Mouse (Mus musculus) layer of hippocampus, adult 2 months (tissue): ENCODE measurements at regions not wholly inside any gene's neighbourhood (a gene's known extent, or its start where the extent isn't known, plus 50 kb on each side); places are given as distances from the start of the nearest gene placed in this dataset.
"Not testable (repeated sequence)": the region's sequence is repeated elsewhere in the genome, so short reads cannot be mapped to it uniquely, and the experiment has no call there.

Source experiments
- DNase-seq, 2 experiments: peaks; one replicate each; pipeline ENCODE4 v3.0.0; 2022; ENCODE audit warnings: low spot score in 2 of 2
- H3K27ac ChIP-seq: fragments of 200-600 bp; 2 replicates; pipeline ENCODE4 v1.8.1; 2022
- H3K4me3 ChIP-seq: fragments of 200-600 bp; 2 replicates; pipeline ENCODE4 v1.8.1; 2022; ENCODE audit warnings: mild to moderate bottlenecking
- CTCF ChIP-seq: fragments of 200-600 bp; conservative IDR thresholded peaks from 2 replicates; pipeline ENCODE4 v1.8.1; 2022; ENCODE audit warnings: antibody characterized with exemption, mild to moderate bottlenecking, moderate library complexity

- TF ChIP-seq CTCF, result no peak
- no peak for DNase-seq
- no peak overlapping the region for H3K27ac ChIP-seq
Observed at GRCm38 (mm10) chr11:121894801-121895200, 64.8 kb downstream of the Ptchd3 start.

GRCm38 (mm10) chr11:121904393-121904792 lies 74.3 kb downstream of the Ptchd3 start:
- not testable (repeated sequence) for H3K4me3 ChIP-seq, DNase-seq, H3K27ac ChIP-seq

More at GRCm38 (mm10) chr11:121894801-121895200, 64.8 kb downstream of the Ptchd3 start:
- H3K4me3 ChIP-seq, result no peak overlapping the region

GRCm38 (mm10) chr11:121924631-121925030 lies 94.6 kb downstream of the Ptchd3 start:
- not testable (repeated sequence) for DNase-seq, H3K27ac ChIP-seq, H3K4me3 ChIP-seq

- not testable (repeated sequence) for H3K4me3 ChIP-seq, H3K27ac ChIP-seq, DNase-seq
Observed at GRCm38 (mm10) chr11:121925043-121925442, 95.0 kb downstream of the Ptchd3 start.

- not testable (repeated sequence) for H3K27ac ChIP-seq, H3K4me3 ChIP-seq, DNase-seq
Observed at GRCm38 (mm10) chr11:121951726-121952125, 121.7 kb downstream of the Ptchd3 start.

DNA sequence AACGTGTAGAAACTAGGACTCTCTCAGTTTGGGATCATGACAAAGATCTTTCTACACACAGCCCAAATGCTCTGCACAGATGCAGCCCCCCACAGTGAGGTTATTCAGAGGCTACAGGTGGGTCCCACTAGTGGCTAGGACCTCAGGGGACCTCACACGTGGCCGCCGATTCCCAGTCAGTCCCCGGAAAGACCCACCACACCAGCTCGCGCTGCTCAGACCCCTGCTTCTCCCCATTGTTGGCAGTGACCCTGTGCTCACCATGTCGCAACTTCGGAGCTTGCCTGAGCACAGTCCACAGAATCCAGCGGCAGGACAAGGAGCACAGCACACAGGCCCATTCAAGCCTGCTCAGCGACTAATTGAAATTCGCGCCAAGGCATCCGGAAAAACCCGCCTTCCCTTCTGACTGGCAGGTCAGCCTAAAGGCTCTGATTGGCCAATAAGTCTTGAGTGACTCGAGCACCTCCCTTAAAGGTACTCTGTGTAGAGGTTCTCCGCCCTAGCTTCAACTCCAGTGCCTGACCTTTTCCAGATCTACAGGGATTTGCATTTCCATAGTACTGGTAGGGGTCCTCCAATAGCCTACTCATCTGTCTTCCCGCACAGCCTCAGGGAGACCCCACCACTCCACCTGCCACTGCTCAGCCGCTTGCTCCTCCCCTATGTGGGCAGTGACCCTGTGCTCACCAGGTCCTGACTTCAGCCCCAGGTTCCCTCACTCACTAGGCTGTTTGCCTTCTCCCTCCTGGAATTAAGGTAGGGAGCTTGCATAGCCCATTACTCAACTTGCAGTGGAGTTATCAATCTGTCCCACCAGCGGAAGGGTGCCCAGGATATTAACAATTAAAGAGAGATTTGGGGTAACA lies 126.6 kb downstream of the Ptchd3 start:
- H3K27ac ChIP-seq, DNase-seq, H3K4me3 ChIP-seq: not testable (repeated sequence)

GRCm38 (mm10) chr11:121958735-121959134 lies 128.7 kb downstream of the Ptchd3 start:
- not testable (repeated sequence) for H3K4me3 ChIP-seq, DNase-seq, H3K27ac ChIP-seq

- not testable (repeated sequence) for H3K4me3 ChIP-seq, H3K27ac ChIP-seq, DNase-seq
Observed at GRCm38 (mm10) chr11:121964111-121964510, 134.1 kb downstream of the Ptchd3 start.

DNA sequence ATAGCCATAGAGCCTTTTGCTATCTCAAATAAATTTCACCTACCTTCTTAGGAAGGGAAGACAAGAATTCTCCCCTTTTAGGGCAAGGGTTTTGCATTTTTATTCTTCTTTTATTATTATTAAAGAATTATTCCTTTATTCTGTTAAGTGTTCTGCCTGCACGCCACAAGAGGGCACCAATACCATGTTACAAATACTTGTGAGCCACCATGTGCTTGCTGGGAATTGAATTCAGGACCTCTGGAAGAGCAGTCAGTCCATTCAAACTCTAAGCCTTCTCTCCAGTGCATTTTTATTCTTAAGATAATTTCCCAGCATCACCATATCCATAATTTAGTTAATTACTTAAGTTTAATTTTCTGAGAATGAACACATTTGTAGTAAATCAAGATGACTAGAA lies 135.9 kb downstream of the Ptchd3 start:
- H3K4me3 ChIP-seq, H3K27ac ChIP-seq, DNase-seq: not testable (repeated sequence)
- TF ChIP-seq CTCF, result peak; percentile 37; the same call in 1 of the 2 replicates
